Mouse (Mus musculus) spleen, postnatal 4 days (tissue): ENCODE measurements around the gene Ubxn1.

Experiments
- DNase-seq, 2 experiments: peaks; one replicate each; pipeline ENCODE4 v3.0.0; 2022; ENCODE audit warnings: low spot score in 2 of 2

Gene Ubxn1

GRCm38 (mm10) chr19:8898576-8898975, 27.3 kb downstream of the Ubxn1 start:
- DNase-seq = no peak

DNA sequence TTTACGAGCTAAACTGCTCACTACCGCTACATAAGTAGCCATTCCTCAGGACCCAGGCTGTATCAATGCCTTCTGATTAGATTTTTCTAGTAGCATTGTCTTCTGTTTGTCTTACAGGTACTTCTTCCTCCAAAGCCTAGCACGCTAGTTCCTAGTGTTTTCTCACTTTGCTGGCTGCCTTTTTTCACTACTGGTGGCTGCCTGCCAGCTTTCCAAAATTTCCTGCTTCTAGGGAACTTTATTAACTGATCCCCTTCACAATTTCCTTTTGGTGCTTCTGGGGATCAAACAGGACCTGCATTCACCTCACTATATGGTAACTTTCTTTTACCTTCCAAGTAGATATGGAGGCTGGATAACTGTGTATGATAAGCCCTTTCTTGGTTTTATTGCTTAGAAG, 27.8 kb downstream of the Ubxn1 start:
- no peak for DNase-seq

DNA sequence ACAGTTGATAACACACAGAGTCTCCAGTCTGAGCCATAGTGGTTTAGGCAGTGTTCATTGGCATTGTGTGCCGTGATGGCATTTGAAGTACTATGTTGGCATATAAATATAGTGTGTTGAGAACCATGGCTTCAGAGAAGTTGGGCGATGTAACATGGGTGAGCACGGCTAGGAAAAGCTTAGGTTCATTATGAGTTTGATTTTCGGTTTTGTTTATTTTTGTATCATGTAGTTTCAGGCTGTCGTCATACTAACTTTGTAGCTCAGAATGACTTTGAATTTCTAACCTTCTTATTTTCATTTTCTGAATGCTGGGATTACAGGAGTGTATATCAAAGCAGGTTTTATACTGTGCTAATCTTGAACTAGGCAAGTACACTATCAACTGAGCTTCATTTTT, 32.1 kb downstream of the Ubxn1 start:
- DNase-seq = no peak

GRCm38 (mm10) chr19:8908531-8908930, 37.2 kb downstream of the Ubxn1 start:
- no peak for DNase-seq

DNA sequence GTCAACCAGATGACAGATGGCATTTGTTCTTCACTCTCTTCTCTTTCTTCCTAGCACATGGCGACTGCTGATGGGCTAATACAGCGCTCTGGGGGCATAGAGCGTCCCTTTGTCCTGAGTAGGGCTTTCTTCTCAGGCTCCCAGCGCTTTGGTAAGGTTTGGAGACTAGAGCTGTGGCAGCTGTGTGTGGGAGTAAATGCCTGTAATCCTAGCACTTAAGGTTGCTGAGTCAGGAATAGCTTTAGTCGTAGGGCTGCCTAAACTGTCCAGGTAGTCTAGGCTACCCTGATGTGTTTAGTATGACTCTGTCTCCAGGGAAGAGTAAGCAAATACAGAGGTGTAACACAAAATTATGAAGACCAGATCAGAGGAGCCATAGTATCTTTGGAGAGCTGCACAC, 40.5 kb downstream of the Ubxn1 start:
- no peak for DNase-seq

DNA sequence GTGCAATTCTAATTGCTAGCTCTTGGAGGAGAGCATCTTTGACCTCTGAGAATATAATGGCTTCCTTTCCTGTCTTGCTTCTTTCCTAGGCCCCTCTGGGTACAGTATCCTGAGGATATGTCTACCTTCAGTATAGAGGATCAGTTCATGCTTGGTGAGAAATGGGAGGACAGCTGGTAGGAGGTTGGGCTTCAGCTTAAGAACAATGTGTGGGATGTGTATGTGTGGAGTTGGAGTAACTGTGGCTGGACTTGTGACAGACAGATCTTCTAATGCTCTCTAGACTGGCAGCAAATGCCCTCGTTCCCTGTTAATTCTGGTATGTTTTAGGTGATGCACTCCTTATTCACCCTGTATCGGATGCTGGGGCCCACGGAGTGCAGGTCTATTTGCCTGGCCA, 42.9 kb downstream of the Ubxn1 start:
- DNase-seq = no peak

- no peak for DNase-seq
Measured at GRCm38 (mm10) chr19:8919000-8919399, 47.7 kb downstream of the Ubxn1 start.

GRCm38 (mm10) chr19:8919684-8920072, 48.4 kb downstream of the Ubxn1 start:
- DNase-seq = no peak

- peak; percentile 89 to 92 for DNase-seq
Measured at GRCm38 (mm10) chr19:8920073-8920736, 48.9 kb downstream of the Ubxn1 start, which contains the start of gene B3gat3. Gene B3gat3, plus strand, starts transcription at chr19:8920374.

DNA sequence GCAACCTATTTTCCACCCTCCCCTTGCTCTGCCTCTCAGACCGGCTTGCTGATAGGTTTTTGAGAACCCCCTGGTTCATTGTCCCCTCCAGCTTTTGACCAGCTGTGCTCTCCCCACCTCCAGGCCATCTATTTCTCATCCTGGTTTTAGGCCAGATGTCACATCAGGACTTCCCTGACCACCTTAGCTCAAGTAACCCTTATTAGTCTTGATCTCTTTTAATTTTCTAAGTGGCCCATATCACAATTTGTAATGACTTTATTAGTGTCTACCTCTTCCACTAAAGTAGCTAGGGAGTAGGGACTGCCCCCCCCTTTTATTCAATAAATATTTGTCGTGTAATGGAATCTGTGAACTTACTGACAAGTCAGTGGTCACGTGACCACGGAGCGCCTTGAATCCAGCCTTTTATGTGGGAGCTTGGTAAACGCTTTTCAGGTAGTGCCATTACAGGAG, 49.6 kb downstream of the Ubxn1 start:
- peak in 1 of 2 experiments; percentile 31 for DNase-seq

DNA sequence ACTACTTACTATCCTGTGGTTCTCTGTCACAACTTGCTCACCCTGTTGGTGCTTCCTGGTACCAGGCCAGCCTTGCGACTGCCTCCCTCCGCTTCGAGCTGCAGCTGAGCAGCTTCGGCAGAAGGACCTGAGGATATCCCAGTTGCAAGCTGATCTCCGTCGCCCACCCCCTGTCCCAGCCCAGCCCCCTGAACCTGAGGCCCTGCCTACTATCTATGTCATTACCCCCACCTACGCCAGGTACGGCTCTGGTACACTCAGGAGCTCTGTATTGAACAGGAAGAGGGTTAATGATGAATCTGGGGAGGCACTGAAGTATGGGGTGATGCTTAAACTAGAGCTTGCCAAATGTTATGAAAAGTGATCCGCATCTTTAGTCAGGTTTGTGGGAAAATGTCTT, 50.4 kb downstream of the Ubxn1 start:
- DNase-seq = no peak
